Mouse (Mus musculus) c-Kit-negative CD71-positive TER-119-positive erythroid progenitor cells, embryonic 14.5 days (primary cell): Measurements from ENCODE around the gene Dnaja2.

ENCODE experiments used
- DNase-seq: peaks from one replicate; pipeline ENCODE4 v3.0.0-alpha.2; 2013; ENCODE audit warnings: low read depth, low spot score

Dnaja2 gene

GRCm38 (mm10) chr8:85556986-85557600, 1.9 kb upstream of the Dnaja2 start:
- no peak for DNase-seq

GRCm38 (mm10) chr8:85554391-85555180, 558 bp downstream of the Dnaja2 start:
- peak; percentile 45 for DNase-seq

GRCm38 (mm10) chr8:85551934-85552333, 3.2 kb downstream of the Dnaja2 start:
- no peak for DNase-seq

- DNase-seq: no peak
Measured at GRCm38 (mm10) chr8:85536332-85536731, 18.8 kb downstream of the Dnaja2 start.

- no peak for DNase-seq
Measured at GRCm38 (mm10) chr8:85534163-85534562, 21.0 kb downstream of the Dnaja2 start.

GRCm38 (mm10) chr8:85533434-85533833, 21.7 kb downstream of the Dnaja2 start:
- DNase-seq: no peak

- DNase-seq: no peak
Measured at GRCm38 (mm10) chr8:85532843-85533242, 22.3 kb downstream of the Dnaja2 start.

- no peak for DNase-seq
Measured at GRCm38 (mm10) chr8:85531471-85531870, 23.7 kb downstream of the Dnaja2 start.

- no peak for DNase-seq
Measured at GRCm38 (mm10) chr8:85530717-85531116, 24.4 kb downstream of the Dnaja2 start.

- no peak for DNase-seq
Measured at GRCm38 (mm10) chr8:85528959-85529358, 26.2 kb downstream of the Dnaja2 start.

GRCm38 (mm10) chr8:85526105-85526504, 29.0 kb downstream of the Dnaja2 start:
- DNase-seq: peak; percentile 30

GRCm38 (mm10) chr8:85524086-85524485, 31.1 kb downstream of the Dnaja2 start:
- no peak for DNase-seq

- DNase-seq: no peak
Measured at GRCm38 (mm10) chr8:85521332-85521731, 33.8 kb downstream of the Dnaja2 start.

- no peak for DNase-seq
Measured at GRCm38 (mm10) chr8:85520586-85520985, 34.6 kb downstream of the Dnaja2 start.

GRCm38 (mm10) chr8:85517956-85518355, 37.2 kb downstream of the Dnaja2 start:
- DNase-seq: no peak

- DNase-seq: no peak
Measured at GRCm38 (mm10) chr8:85517336-85517735, 37.8 kb downstream of the Dnaja2 start.

- DNase-seq: no peak
Measured at GRCm38 (mm10) chr8:85515391-85515790, 39.8 kb downstream of the Dnaja2 start.

GRCm38 (mm10) chr8:85513283-85513682, 41.9 kb downstream of the Dnaja2 start:
- DNase-seq: no peak

GRCm38 (mm10) chr8:85512234-85512633, 42.9 kb downstream of the Dnaja2 start:
- DNase-seq: no peak

GRCm38 (mm10) chr8:85508661-85509060, 46.5 kb downstream of the Dnaja2 start:
- DNase-seq: no peak

- no peak for DNase-seq
Measured at GRCm38 (mm10) chr8:85506620-85507019, 48.5 kb downstream of the Dnaja2 start.

GRCm38 (mm10) chr8:85504704-85505103, 50.4 kb downstream of the Dnaja2 start:
- no peak for DNase-seq

- no peak for DNase-seq
Measured at GRCm38 (mm10) chr8:85503065-85503464, 52.1 kb downstream of the Dnaja2 start.
